Mouse (Mus musculus): ENCODE measurements around the gene Zbtb1.

- TF ChIP-seq POLR2A (IDR thresholded peaks at IDR 0.05; ENCODE audit: borderline replicate concordance, extremely low read depth, insufficient read depth, insufficient read length, poor library complexity, severe bottlenecking) (no peak), CTCF (IDR thresholded peaks at IDR 0.05; ENCODE audit: borderline replicate concordance, extremely low read depth, insufficient read depth, insufficient read length) (no peak)
Observed at GRCm38 (mm10) chr12:76397281-76397680, 27.2 kb downstream of the Zbtb1 start.

Data from brain, embryonic 14.5 days (tissue).